Mouse (Mus musculus) Patski (cell line): ENCODE results near the gene Glo1. TPM values are rescaled to one million over a fixed set of nuclear protein-coding genes. Genes with fewer than 3 reads are reported as not detected.
"Not testable (repeated sequence)": the region's sequence is repeated elsewhere in the genome, so short reads cannot be mapped to it uniquely, and the experiment has no call there.

ENCODE experiments used
- ATAC-seq: fragments of 100-300 bp; one replicate; pipeline ENCODE4 v1.8.0; 2021
- CTCF ChIA-PET: fragments of 350-600 bp; sonication (Branson Sonifier 250); formaldehyde crosslinking; loops from one replicate; lab custom pipeline; 2022; ENCODE audit warnings: inconsistent platforms; lab: Charles Lee
- POLR2A ChIA-PET: fragments of 350-600 bp; sonication (Branson Sonifier 250); formaldehyde crosslinking; loops from one replicate; lab custom pipeline; 2022; ENCODE audit warnings: antibody characterized with exemption, inconsistent platforms; lab: Charles Lee
- DNase-seq: peaks from one replicate; pipeline ENCODE4 v3.0.0-alpha.2; 2011; ENCODE audit warnings: low read depth, low spot score
- H3K27me3 ChIP-seq: fragments of 371-371 bp; one replicate; pipeline ENCODE4 v1.5.1; 2021
- CTCF ChIP-seq: fragments of 100-300 bp; IDR thresholded peaks from one replicate; pipeline ENCODE4 v1.5.1; 2021
- in situ Hi-C: fragments of 300-500 bp; cut with MboI; formaldehyde crosslinking; loops from 3 replicates; pipeline ENCODE4 v1.11.1; 2018; ENCODE audit warnings: low pct_unique_long_range_greater_than_20kb, mixed read lengths
- polyA plus RNA-seq: library from polyadenylated mRNA; unstranded; gene quantifications from one replicate; pipeline ENCODE4 v1.2.3, GENCODE M21; 2021

Glo1 gene
- polyA plus RNA-seq, 1 experiment from 2014 or later, result 208 TPM

DNA sequence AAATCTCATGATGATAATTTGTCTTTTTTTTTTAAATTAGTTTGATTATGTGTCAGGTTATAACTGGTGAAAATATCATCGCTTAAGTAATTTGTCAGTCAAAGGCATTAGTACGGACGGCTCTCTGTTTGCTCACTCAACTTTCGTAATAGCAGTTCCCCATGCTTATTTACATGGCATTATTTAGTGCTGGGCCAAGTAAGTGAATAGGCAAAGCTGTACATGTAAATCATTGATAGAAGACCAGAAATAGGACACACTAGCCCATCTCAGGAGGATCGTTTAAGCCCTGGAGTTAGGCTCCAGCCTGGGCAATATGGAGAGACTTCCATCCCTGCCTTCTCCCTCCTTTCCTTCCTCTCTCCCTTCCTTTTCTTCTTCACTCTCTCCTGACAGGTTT lies 14.2 kb upstream of the Glo1 start:
- ChIA-PET POLR2A (no interaction called here), CTCF (no interaction called here)
- DNase-seq (no peak), ATAC-seq (no peak)
- TF ChIP-seq CTCF, result no peak
- H3K27me3 ChIP-seq, result peaks cover 9% of the 10 kb centered on the region
- in situ Hi-C loops, result no loop called here

- TF ChIP-seq CTCF, result no peak
- POLR2A ChIA-PET, result no interaction called here
- ATAC-seq, result no peak
- in situ Hi-C loops, result no loop called here
- CTCF ChIA-PET, result no interaction called here
- peaks cover 9% of the 10 kb centered on the region for H3K27me3 ChIP-seq
- DNase-seq, result no peak
These were observed 12.3 kb upstream of the Glo1 start for GRCm38 (mm10) chr17:30638996-30639395.

- DNase-seq (no peak), ATAC-seq (no peak)
- POLR2A ChIA-PET, result no interaction called here
- in situ Hi-C loops, result no loop called here
- CTCF ChIA-PET, result no interaction called here
- peaks cover 4% of the 10 kb centered on the region for H3K27me3 ChIP-seq
- no peak for TF ChIP-seq CTCF
These were observed 11.0 kb upstream of the Glo1 start for GRCm38 (mm10) chr17:30637714-30638113.

DNA sequence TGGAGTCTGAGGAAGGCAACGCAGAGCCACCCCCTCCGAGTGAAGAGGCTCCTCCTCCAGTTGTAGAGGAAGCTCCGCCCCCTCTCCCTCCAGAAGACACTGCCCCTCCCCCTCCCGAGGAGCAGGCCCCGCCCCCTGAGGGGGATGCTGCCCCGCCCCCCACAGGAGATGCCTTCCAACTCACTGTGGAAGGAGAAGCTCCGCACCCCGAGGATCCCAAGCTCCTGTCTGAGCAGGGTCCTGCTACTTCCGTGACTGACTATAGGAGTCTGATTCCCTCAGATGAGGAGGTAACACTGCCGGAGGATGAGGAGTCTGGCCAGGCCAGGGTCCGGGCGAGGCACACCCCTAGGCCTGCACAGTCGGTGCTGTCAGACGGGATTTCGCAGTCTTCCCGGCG lies 8.7 kb upstream of the Glo1 start:
- TF ChIP-seq CTCF, result no peak

GRCm38 (mm10) chr17:30624132-30624531 lies 2.5 kb downstream of the Glo1 start, which contains the start of gene Dnah8:
Dnah8 (plus strand) TSS chr17:30624354.
- POLR2A ChIA-PET, ATAC-seq, H3K27me3 ChIP-seq, in situ Hi-C loops, CTCF ChIA-PET, DNase-seq: not testable (repeated sequence)

More for the DNA sequence above, 8.7 kb upstream of the Glo1 start:
- ChIA-PET CTCF (interaction anchor here (1.2 kb wide), 1 partner anchor 18 kb away, joined by 3 read pairs; no protein-coding TSS in a partner anchor), POLR2A (no interaction called here)
- peaks cover 8% of the 10 kb centered on the region for H3K27me3 ChIP-seq
- DNase-seq (no peak), ATAC-seq (no peak)
- in situ Hi-C loops, result no loop called here

DNA sequence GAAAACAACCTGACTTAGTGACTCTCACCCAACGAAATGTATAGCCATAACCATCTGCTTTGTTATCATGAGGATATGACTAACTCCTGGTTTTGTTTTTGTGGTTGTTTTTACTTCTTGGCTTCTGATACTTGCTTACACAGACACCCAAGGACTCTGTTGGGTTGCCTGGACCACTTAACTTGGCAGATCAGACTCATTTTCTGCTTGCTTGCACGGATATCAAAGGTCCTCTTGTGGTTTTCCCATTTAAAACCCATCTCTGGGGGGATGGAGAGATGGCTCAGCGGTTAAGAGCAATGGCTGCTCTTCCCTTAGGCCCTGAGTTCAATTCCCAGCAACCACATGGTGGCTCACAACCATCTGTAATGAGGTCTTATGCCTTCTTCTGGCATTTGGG lies 3.5 kb downstream of the Glo1 start:
- POLR2A ChIA-PET, result no interaction called here
- in situ Hi-C loops, result no loop called here
- CTCF ChIA-PET, result no interaction called here
- no peak for DNase-seq
- ATAC-seq, result no peak
- no peak for TF ChIP-seq CTCF
- peaks cover 5% of the 10 kb centered on the region for H3K27me3 ChIP-seq

- ChIA-PET CTCF (no interaction called here), POLR2A (no interaction called here)
- in situ Hi-C loops, result no loop called here
- ATAC-seq, result no peak
- peaks cover 7% of the 10 kb centered on the region for H3K27me3 ChIP-seq
- peak; percentile 39 for TF ChIP-seq CTCF
- no peak for DNase-seq
These were observed 5.2 kb downstream of the Glo1 start for GRCm38 (mm10) chr17:30621450-30621849.

- no peak for ATAC-seq
- in situ Hi-C loops, result no loop called here
- ChIA-PET POLR2A (no interaction called here), CTCF (no interaction called here)
- no peak for TF ChIP-seq CTCF
- DNase-seq, result no peak
- H3K27me3 ChIP-seq, result peaks cover 7% of the 10 kb centered on the region
These were observed 6.1 kb downstream of the Glo1 start for GRCm38 (mm10) chr17:30620548-30620947.

DNA sequence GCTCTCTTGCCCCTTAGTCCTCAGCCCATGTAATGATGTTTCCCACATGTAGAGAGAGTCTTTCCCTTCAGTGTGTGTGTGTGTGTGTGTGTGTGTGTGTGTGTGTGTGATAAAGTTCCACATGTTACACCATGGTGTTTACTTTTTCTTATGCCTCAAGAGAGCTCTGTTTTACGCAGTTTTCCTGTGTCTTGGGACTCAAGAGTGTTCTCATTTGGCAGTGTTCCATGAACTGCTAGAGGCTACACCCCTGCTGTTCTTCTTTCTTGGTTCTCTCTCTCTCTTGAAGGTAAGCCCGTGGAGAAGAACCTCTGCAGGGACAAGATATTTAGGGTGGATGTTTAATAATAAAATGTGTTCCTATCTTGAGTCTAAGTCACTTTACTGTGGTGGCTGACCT lies 7.5 kb downstream of the Glo1 start:
- in situ Hi-C loops, result no loop called here
- peaks cover 7% of the 10 kb centered on the region for H3K27me3 ChIP-seq
- DNase-seq, result no peak
- ATAC-seq, result no peak
- POLR2A ChIA-PET, result interaction anchor here (1.5 kb wide), 1 partner anchor 9 kb away, joined by 4 read pairs; no protein-coding TSS in a partner anchor
- TF ChIP-seq CTCF, result no peak
- CTCF ChIA-PET, result interaction anchor here (0.9 kb wide), 1 partner anchor 10 kb away, joined by 3 read pairs; no protein-coding TSS in a partner anchor

GRCm38 (mm10) chr17:30618136-30618891 lies 8.4 kb downstream of the Glo1 start:
- DNase-seq (no peak), ATAC-seq (no peak)
- POLR2A ChIA-PET, result interaction anchor here (1.5 kb wide), 1 partner anchor 9 kb away, joined by 4 read pairs; no protein-coding TSS in a partner anchor
- in situ Hi-C loops, result no loop called here
- peaks cover 7% of the 10 kb centered on the region for H3K27me3 ChIP-seq
- CTCF ChIA-PET, result interaction anchor here (0.9 to 1.0 kb wide), 2 partner anchors 9 to 16 kb away, joined by 3 read pairs; no protein-coding TSS in a partner anchor
- no peak for TF ChIP-seq CTCF

DNA sequence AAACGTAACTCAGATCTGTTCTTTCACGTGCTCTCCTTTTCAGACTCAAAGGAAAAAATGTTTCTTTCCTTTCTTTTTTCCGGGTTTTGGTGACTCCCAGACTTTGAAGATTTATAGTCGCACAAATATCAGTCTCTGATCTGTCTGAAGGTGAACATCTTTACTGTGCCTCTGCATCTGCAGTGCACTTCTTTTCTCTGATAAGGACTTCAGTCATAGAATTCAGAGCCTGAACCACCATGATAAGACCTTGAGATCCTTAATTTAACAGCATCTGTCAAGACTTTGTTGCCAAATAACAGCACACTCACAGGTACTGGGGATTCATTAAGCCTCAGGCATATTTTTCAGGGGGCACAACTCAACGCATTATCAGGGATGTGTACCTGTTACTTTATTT lies 10.5 kb downstream of the Glo1 start:
- CTCF ChIA-PET, result no interaction called here
- DNase-seq (no peak), ATAC-seq (no peak)
- H3K27me3 ChIP-seq, result peaks cover 7% of the 10 kb centered on the region
- POLR2A ChIA-PET, result no interaction called here
- in situ Hi-C loops, result no loop called here
- no peak for TF ChIP-seq CTCF
